Mouse (Mus musculus) E14TG2a.4 (cell line): Measurements from ENCODE around the gene Oxsm.

Experiments
- H3K27me3 ChIP-seq: 2 replicates; pipeline ENCODE4 v1.6.1; 2014; ENCODE audit warnings: low read length, control low read depth; ENCODE audit not compliant: insufficient read depth
- H3K36me3 ChIP-seq: 2 replicates; pipeline ENCODE4 v1.6.1; 2014; ENCODE audit warnings: low read length, control low read depth; ENCODE audit not compliant: insufficient read depth
- H3K4me1 ChIP-seq: replicated peaks from 2 replicates; pipeline ENCODE4 v1.6.1; 2014; ENCODE audit warnings: low read depth, low read length, control low read depth
- H3K4me3 ChIP-seq: replicated peaks from 2 replicates; pipeline ENCODE4 v1.5.1; 2014; ENCODE audit warnings: mild to moderate bottlenecking, low read length
- H3K9me3 ChIP-seq: 2 replicates; pipeline ENCODE4 v1.6.1; 2014; ENCODE audit warnings: low read length, control low read depth
- CTCF ChIP-seq: conservative IDR thresholded peaks from 2 replicates; pipeline ENCODE4 v1.5.1; 2014; ENCODE audit warnings: low read length
- NANOG ChIP-seq: IDR thresholded peaks from 2 replicates; pipeline ENCODE4 v1.6.1; 2014; ENCODE audit warnings: borderline replicate concordance, low read length, mixed read lengths
- POU5F1 ChIP-seq: IDR thresholded peaks from 2 replicates; pipeline ENCODE4 v1.6.1; 2014; ENCODE audit warnings: low read length, borderline replicate concordance

Gene Oxsm

DNA sequence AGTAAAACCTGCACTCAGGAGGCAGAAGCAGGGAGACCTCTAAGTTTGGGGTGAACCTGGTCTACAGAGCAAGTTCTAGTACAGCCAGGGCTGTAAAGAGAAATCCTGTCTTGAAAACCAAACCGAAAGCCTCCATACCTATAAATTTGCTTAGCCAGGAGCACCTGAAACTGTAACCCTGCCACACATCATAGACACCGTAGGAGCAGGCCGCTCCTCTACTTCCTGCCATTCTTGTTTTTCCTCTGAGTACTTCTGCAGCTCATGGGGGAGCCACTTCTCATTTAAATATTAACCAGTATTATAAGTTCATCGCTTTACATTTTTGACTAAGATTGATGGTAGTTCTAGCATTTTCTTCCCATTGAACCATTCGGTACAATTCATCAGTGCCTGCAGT is 17.4 kb upstream of the Oxsm start:
- TF ChIP-seq POU5F1 = no peak
- TF ChIP-seq CTCF = no peak
- TF ChIP-seq NANOG = no peak
- Histone ChIP-seq H3K27me3 (no peaks in the 10 kb centered on the region), H3K36me3 (no peaks in the 10 kb centered on the region), H3K4me1 (no peaks in the 10 kb centered on the region), H3K9me3 (no peaks in the 10 kb centered on the region), H3K4me3 (no peak overlapping the region)

DNA sequence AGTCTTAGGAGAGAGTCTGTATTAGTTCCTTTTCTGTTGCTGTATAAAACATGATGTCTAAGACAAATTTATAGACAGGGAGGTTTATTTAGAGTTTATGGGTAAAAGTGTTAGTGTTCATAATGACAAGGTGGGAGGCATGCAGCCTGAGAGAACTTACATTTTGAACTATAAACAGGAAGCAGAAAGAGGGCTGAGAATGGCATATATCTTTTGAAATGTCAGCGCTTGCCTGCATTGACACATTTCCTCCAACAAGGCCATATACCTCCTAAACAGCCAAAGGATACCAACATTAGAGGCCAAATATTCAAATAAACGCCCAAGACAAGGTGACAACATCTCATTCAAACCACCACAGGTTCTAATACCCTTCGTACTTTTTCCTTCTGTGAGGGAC is 12.3 kb upstream of the Oxsm start:
- no peaks in the 10 kb centered on the region for H3K9me3 ChIP-seq
- TF ChIP-seq CTCF (no peak), POU5F1 (no peak), NANOG (no peak)
- no peaks in the 10 kb centered on the region for H3K36me3 ChIP-seq
- H3K4me1 ChIP-seq = no peaks in the 10 kb centered on the region
- H3K4me3 ChIP-seq = no peak overlapping the region
- H3K27me3 ChIP-seq = no peaks in the 10 kb centered on the region

GRCm38 (mm10) chr14:16260541-16260940 is 10.9 kb upstream of the Oxsm start:
- TF ChIP-seq CTCF (no peak), NANOG (no peak), POU5F1 (no peak)
- Histone ChIP-seq H3K4me3 (no peak overlapping the region), H3K36me3 (no peaks in the 10 kb centered on the region), H3K9me3 (no peaks in the 10 kb centered on the region), H3K27me3 (no peaks in the 10 kb centered on the region), H3K4me1 (no peaks in the 10 kb centered on the region)

GRCm38 (mm10) chr14:16256209-16256608 is 6.6 kb upstream of the Oxsm start:
- no peaks in the 10 kb centered on the region for H3K36me3 ChIP-seq
- TF ChIP-seq NANOG = no peak
- TF ChIP-seq CTCF = no peak
- TF ChIP-seq POU5F1 = no peak
- no peaks in the 10 kb centered on the region for H3K4me1 ChIP-seq
- no peaks in the 10 kb centered on the region for H3K27me3 ChIP-seq
- H3K9me3 ChIP-seq = no peaks in the 10 kb centered on the region
- no peak overlapping the region for H3K4me3 ChIP-seq

- TF ChIP-seq POU5F1 = no peak
- TF ChIP-seq CTCF = no peak
- no peak for TF ChIP-seq NANOG
- Histone ChIP-seq H3K36me3 (no peaks in the 10 kb centered on the region), H3K27me3 (no peaks in the 10 kb centered on the region), H3K4me1 (no peaks in the 10 kb centered on the region), H3K4me3 (no peak overlapping the region), H3K9me3 (no peaks in the 10 kb centered on the region)
These were observed 6.1 kb upstream of the Oxsm start for GRCm38 (mm10) chr14:16255745-16256144.

DNA sequence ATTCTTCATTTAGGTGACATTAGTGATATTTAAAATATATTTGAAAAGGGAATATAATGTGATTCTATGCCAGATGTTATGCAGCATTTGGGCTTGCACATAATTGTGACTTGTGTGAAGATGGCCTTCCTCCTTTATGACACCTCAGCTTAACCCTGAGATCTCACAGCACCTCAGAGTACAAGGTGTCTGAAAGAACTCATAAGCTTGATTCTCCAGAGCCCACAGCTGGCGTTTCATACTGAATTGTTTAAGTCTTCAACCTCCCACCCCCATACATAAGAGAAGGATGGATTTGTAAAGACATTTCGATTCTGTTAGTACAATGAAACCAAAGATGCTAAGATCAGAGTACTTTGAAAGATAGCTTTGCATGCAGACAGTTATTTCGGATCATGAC is 491 bp upstream of the Oxsm start:
- Histone ChIP-seq H3K36me3 (no peaks in the 10 kb centered on the region), H3K4me1 (peaks cover 4% of the 10 kb centered on the region; the same call in 1 of the 2 replicates), H3K27me3 (0 out of 2 replicates have a peak, but pooled peaks cover 2% of the 10 kb centered on the region), H3K4me3 (peak overlapping the region; percentile 82), H3K9me3 (no peaks in the 10 kb centered on the region)
- TF ChIP-seq CTCF (no peak), POU5F1 (no peak)

DNA sequence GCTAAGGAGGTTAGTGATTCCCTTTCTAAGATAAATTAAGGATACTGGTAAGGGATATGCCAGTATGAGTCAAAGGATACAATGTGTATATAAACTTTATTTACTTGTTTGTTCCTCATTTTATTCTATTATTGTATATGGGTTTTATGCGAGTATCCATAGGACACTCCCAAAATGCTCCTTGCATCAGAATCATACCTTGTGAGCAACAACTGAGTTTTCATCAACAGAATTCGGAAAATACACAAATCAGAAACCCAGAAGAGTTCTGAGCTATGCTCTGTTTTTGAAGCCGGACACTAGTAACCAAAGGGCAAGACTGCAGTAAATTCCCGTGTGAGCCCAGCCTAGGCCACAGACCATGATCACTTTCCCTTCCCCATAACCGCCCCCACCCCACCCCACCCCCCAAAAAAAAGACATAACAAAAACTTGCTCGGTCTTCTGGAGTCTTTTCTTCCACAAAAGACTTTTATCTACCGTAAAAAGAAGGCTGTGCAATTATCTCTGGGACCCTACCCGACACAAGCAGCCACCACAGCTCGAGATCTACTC is 928 bp downstream of the Oxsm start:
- Histone ChIP-seq H3K9me3 (no peaks in the 10 kb centered on the region), H3K4me1 (peaks cover 11% of the 10 kb centered on the region)

DNA sequence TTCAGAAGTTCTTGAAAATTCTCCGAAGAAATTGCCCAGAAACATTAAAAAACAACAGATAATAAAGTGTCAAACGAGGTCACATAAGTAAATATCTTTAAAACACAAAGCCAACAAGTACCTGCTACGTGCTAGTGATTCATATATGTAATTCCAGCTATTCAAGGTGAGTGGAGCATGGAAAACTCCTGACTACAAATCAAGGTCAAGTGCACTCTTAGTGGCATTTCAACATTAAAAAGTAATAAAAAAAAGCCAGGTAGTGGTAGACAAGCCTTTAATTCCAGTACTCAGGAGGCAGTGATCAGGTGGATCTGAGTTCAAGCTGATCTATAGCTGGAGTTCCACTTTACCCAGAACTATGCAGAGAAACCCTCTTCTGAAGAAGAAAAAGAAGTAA is 1.5 kb downstream of the Oxsm start:
- H3K27me3 ChIP-seq = 0 out of 2 replicates have a peak, but pooled peaks cover 2% of the 10 kb centered on the region
- no peaks in the 10 kb centered on the region for H3K36me3 ChIP-seq
- H3K4me1 ChIP-seq = peaks cover 12% of the 10 kb centered on the region
- H3K9me3 ChIP-seq = no peaks in the 10 kb centered on the region
- no peak for TF ChIP-seq NANOG
- no peak for TF ChIP-seq POU5F1
- TF ChIP-seq CTCF = no peak
- no peak overlapping the region for H3K4me3 ChIP-seq

More for the DNA sequence above, 928 bp downstream of the Oxsm start:
- Histone ChIP-seq H3K27me3 (0 out of 2 replicates have a peak, but pooled peaks cover 2% of the 10 kb centered on the region), H3K4me3 (peak overlapping the region; percentile 82), H3K36me3 (no peaks in the 10 kb centered on the region)
- no peak for TF ChIP-seq POU5F1
- TF ChIP-seq NANOG = no peak
- no peak for TF ChIP-seq CTCF

DNA sequence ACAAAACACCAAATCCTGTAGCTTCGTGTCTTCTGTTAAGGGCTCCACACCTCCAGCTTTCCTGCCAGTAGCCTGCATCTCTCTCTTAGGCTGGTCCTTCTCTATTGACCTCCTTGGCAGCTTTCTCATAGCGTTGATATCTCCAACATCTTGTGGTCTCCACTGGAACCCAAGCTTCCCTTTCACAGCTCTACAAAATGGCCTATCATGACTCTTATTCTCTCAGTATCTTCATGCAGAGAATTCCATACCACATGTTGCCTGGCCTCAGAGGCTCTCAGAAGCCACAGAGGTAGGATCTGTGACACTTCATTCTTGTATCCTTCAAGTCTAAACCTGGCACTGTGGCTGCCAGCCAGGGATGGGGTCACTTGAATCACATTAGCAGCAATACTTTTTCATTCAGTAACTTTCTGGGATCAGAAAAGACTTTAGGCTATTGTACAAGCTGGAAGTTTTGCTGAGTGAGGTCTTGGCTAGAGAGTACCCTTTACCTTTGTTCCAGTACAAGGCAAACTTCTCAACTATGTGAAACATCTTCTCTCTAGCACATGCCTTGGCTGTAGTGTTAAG is 3.2 kb downstream of the Oxsm start:
- peaks cover 12% of the 10 kb centered on the region for H3K4me1 ChIP-seq
- H3K36me3 ChIP-seq = no peaks in the 10 kb centered on the region
- H3K4me3 ChIP-seq = no peak overlapping the region
- no peaks in the 10 kb centered on the region for H3K9me3 ChIP-seq
- H3K27me3 ChIP-seq = 0 out of 2 replicates have a peak, but pooled peaks cover 2% of the 10 kb centered on the region
- TF ChIP-seq CTCF (no peak), NANOG (no peak), POU5F1 (no peak)
